Mouse (Mus musculus) stomach, adult 2 months (tissue): ENCODE data around the gene Adam17. TPM values are rescaled to one million over a fixed set of nuclear protein-coding genes. Genes with fewer than 3 reads are reported as not detected.

Experiments
- polyA plus RNA-seq: library from polyadenylated mRNA; depleted of rRNA; stranded (reverse); fragments of >200 nt; gene quantifications from 2 replicates; pipeline ENCODE4 v1.2.3, GENCODE M21; 2012; rRNA removed

Adam17 gene
- 6.0 and 11.8 TPM in 2 replicates for polyA plus RNA-seq

DNA sequence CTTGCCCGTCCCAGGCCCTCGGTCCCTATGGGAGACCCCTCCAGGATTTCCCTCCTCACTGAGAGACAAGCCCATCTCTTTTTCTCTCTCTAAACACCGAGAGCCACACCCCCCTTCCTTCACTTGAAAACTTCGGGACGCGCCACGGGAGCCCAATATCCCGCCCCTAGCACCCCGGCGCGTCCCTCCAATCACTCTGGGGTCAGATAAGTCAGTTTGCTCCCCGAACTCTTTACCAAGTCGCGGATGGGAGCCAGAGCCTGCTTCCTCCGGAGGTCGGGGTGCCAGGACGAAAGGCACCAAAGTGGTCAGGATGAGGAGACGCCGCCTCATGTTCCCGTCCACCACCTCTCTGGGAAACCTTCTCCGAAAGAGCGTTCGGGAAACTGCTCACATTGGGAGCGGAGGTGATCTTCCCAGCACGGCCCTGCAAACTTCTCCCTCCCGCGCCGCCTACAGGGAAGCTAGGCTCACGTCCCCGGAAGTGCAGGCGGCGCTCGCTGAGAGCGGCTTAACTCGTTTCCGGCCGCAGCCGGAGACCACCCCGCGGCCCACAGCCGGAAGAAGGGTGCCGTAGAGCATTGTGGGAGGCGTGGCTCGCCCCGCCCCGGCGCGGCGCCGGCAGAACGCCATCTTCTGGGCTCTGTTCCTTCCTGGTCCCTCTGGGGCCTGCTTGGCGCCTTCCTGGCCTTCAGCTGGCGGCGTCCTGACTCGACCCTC is at the start of gene Adam17:
TSS of gene Adam17 (minus strand) at position 533 of the 720 bp plus-strand sequence.

GRCm38 (mm10) chr12:21417100-21418070 is 44.0 kb upstream of the Adam17 start, which contains the start of gene Ywhaq:
Ywhaq (minus strand) TSS chr12:21417637.

DNA sequence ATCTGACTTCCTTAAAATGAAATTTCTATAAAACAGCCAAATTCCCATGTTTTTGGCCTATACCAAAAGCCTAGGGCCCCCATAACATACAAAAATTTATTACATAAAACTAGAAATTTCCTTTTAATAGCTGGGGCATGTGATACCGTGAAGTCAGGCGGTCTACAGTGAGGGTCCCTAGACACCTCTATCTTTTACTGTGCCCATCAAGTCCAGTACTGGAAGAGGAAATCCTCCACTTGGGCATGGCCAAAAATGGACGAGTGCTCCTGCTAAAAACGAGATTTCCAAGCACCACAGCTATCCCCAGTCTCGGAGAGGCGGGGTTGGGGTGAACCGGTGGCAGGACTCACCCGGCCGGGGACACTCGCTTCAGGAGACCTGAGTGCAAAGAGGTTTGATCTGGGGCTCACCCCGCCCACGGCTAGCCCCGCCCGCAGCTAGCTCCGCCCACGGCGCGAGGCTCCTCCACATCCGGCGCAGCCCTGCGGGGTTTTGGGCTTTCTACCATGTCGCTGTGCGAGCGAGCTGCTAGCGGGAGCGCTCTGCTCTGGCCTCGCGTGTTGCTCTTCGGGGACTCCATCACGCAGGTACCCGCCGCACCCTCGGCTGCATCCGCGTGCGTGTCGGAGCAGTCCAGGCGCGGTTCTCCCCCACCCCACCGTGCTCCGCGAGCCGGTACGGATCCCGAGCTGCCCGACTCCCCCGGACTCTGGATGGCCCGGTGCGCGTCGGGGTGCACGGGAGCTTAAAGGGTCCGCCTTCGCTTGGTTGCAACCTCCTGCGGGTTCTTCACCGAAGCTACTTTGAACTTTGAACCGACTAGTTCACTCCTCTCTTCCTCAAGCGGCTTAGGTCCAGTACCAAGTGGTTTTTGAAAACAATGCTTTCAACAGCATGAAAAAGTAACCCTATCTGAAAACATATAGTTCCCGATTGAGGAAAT is 57.2 kb downstream of the Adam17 start, which contains the start of gene Iah1:
TSS of gene Iah1 (plus strand) at position 467 of the 946 bp plus-strand sequence.

DNA sequence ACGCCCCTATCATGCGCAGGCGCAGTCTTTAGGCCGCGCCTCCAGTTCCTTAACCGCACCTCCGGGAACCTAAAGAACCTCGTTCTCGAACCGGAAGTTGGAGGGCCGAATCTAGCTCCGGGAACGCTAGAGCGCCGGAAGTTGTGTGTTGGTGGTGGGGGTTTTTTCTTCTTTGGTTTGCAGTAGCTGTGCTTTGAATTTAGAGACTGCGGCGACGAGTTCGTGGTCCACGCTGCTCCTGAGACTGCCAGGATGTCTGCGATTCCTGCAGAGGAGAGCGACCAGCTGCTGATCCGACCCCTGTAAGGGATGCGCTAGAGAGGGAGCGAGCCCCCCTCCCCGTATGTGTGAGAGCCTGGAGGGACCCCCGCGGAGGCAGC is 87.2 kb downstream of the Adam17 start, which contains the start of gene Itgb1bp1:
TSS of gene Itgb1bp1 (minus strand) at position 42 of the 380 bp plus-strand sequence.

GRCm38 (mm10) chr12:21284761-21285441 is 88.5 kb downstream of the Adam17 start, which contains the start of gene Cpsf3:
Cpsf3 (plus strand) TSS chr12:21285391.

Other genes with a start within 250 kb of the Adam17 start
- 2.7 and 5.3 TPM in 2 replicates for gene Cpsf3, start 88.2 kb downstream of the Adam17 start, polyA plus RNA-seq
- gene Itgb1bp1, start 87.3 kb downstream of the Adam17 start, polyA plus RNA-seq = 2.8 and 3.3 TPM in 2 replicates
- 19.1 and 28.6 TPM in 2 replicates for gene Iah1, start 57.2 kb downstream of the Adam17 start, polyA plus RNA-seq
- 19.8 and 20.6 TPM in 2 replicates for gene Ywhaq, start 44.0 kb upstream of the Adam17 start, polyA plus RNA-seq